Mouse (Mus musculus): ENCODE data around the gene Sec14l2.

Sec14l2 gene

DNA sequence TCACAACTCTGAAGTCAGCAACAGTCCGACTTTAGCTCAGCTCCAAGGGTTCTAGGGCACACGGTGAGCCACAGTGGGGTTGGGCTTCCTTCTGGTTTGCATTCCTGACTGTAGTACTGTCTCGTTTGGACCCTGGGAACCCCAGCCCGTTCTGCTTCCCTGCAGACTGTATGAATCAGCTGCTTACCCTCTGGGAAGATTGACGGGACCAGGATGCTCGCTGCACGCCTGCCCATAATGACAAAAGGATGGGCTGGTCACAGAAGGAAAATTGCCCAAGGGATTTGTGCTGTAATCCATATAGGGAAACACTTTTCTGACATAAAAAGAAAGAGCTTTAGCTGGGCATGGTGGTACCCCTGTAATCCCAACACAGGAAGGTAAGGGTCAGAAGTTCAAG, 24.4 kb downstream of the Sec14l2 start:
- no peak for DNase-seq (ENCODE audit: inconsistent ontology term)

DNA sequence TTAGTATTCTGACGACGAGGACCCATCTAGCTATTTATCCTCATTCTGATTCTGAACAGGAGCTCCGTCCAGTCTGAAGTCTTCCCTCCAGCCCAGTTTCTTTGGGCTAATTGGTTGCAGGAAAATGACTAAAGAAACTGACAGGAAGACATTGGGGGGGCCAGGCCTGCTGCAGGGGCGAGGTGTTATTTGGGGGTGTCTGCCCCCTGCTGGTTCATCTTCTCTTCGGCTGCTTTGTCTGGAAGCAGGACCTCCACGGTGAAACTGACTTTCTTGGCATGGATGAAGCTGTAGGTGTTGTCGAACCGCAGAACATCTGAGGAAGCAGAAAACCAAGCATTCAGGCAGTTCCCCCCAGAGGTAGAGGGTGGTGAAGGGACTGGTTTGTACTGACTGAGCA, 25.1 kb downstream of the Sec14l2 start:
- DNase-seq (ENCODE audit: inconsistent ontology term) = no peak

DNA sequence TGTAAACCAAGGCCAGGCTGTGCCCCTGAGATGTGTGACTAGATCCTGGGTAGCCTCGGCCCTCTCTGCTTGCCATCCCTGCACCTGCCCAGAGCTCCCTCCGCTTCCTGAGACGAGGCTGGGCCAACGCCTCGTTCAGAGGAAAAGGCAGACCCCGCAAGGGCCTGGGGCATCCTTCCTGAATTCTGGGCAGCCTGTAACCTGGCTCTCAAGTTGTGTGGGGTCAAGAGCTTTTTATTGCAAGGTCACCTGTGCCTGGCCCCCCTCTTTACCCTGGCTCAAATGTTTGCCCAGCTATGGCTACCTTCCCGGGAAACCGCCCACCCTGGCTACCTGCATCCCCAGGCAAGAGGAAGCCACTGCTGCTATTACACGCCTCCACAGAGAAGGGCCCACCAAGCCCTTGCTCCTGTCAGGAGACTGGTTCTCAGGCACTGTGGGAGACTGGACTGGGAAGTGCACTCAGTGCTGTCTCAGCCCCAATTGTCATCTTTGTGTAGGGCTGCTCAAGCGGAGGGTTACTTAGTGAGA, 26.1 kb downstream of the Sec14l2 start:
- DNase-seq (ENCODE audit: inconsistent ontology term) = no peak

DNA sequence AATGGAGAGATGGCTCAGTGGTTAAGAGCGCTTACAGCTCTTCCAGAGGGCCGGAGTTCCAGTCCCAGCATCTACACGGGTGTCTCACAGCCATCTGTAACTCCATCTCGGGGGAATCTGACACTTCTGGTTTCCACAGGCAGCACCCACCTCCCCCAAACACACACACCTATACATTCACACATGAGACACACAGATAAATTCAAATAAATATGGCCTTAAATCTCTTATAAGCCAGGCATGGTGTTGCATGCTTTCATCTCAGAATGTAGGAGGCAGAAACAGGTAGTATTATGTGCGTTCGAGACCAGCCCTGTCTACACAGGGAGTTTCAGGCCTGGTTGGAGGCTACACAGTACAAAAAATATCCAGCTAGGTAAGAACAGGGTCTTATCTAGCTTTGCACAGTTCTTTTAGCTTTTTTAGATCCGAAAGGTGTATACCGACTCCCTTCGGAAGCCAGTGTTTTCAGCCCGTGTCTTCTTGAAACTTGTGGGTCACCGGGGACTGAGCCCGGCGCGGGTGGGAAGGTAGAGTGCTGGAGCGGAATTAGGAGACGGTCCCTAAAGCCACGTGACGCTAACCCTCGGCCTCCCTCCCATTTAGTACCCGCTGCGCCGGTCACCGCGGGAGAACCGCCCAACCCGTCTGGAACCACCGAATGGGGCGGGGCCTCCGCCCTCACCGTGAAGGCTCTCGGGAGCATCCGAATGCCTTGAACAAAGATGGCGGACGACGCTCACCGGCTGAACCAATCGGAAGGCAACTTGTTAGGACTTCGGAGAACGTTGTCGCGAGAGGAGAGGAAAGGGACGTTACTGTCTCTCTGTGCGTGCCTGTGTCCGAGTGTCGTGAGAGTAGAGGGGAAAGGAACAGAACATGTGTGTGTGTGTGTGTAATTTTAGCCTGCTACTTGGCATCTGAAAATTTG, 26.9 kb downstream of the Sec14l2 start:
- peak; percentile 100 for DNase-seq (ENCODE audit: inconsistent ontology term)

DNA sequence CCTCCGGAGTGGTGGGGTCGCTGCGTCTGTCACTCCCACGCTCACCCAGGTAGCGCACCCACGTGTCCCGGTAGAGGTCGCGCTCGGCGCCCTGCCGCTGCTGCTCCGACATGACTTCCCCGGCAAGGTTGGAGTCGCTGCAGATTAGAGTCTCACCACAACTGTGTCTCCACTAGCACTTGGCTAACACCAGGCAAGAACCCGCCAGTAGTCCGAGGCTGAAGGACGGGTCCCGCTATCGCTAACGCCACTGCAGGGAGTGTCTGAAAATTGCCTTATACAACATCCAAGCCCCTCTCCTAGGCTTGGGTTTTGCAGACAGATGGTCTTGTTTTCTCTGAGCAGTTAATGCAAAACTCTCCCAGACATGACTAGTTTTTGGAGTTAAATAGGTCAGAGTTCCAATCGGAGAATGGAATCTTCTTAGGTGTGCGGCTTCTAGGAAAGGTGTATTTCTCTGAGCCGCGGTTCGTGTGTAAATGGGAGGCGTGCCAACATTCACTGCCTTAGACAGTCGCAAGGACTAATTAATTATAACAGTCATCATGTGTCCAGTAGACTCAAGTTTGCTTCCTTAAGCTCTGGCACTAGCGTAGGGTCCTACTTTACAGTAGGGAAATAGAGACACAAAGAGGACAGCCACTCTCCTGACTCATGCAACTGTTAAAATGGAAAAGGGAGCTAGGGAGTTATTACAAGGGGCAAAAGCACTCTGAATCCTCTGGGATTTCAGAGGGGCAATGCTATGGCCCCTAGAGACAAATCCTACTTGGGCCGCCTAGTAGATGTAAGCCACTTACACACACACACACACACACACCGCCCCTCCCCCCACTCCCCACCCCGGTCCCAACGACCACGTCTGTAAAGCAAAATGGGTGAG, 27.8 kb downstream of the Sec14l2 start, which contains the start of gene Mtfp1:
Gene Mtfp1 (minus strand): TSS at position 275 of the 883 bp plus-strand sequence.
- peak; percentile 55 for DNase-seq (ENCODE audit: inconsistent ontology term)

DNA sequence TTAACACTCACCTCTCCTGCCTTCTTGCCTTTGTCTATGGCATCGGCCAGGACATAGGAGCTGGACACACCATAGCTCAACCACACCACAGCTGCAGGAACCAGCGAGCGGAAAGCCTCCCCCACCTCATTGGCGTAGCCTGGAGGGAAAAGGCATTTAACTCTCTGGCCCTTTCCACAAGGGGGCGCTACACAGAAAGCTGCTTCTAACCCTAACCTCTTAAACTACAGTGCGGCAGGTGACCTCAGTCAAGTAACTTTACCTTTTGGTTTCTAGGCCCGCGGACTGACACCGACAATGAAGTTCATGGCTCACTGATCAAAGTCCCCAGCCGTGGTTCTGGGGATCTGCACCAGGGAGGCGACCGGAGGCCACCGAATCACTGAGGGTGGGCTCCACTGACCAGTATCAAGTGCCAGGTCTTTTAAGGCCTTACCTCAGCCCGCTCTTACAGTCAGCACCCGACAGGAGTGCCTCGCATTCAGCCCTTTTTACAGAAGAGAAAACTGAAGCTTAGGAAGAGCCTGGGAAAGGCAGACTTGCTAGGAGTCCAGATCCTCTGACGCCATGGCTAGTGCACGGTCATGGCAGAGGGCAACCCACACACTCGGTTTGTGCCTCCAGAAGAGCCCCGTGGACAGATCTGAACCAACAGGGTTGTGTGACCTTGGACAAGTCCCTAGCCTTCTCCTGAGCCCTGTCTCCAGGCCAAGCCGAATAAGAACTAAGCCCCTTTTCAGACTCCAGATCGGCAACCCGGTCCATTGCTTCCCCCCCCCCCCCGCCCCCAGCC, 28.6 kb downstream of the Sec14l2 start:
- DNase-seq (ENCODE audit: inconsistent ontology term) = peak; percentile 30

DNA sequence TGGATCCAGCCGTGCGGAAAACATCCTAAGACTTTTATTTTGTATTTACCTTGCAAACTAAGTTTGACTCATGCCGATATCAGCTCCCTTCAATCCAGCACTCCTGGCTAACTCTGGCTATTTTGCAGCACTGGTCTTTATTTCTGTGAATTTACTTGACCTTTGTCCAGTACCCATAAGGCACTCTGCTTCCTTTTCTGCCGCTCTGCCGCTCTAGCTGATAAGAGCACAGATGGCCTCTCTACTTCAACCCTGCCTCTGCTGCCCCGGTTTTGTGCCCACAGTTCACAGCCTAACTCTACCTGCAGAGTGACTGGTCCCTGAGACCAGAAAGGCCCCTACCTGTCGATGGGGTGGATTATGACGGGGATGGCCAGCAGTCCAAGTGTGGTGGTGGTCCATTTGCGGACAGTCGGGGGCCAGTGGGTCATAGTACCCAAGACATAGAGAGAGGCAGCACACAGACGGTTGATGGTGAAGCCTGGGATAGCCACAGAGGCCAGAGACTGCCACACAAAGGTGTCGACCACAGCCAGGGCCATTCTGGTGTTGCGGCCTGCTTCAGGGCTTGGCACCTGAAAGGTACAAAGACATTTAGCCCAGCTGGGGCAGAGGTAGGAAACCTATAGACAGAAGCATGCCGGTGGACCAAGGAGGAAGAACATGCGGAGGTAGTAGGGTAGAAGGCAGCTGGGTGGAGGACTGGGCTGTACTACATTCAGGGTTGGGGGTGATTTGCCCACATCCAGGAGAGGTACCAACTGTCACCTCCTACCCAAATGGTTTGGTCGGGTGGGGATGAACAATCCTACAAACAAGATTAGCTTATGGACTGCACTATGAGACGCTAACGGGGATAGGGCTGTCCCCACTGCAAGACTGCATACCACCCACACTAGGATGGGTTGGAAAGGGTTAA, 29.5 kb downstream of the Sec14l2 start:
- no peak for DNase-seq (ENCODE audit: inconsistent ontology term)

DNA sequence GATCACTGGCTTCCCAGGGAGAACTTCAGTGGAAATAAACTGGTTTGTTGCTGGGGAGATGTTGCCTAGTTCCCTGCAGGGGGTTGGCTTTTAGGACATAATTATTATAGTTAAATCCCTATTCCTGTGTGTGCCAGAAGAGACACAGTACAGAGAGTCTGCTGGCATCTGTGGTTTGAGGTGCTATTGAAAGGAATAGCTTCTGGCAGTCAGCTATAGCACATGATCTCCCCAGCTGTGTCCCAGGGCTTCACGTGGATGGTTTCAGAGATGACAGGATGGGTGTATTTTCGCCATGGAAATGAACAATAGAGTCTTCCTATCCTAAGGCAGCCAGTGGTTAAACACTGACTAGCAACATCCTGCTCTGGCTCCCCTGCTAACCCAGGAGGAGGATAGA, 35.9 kb downstream of the Sec14l2 start:
- no peak for DNase-seq (ENCODE audit: inconsistent ontology term)

DNA sequence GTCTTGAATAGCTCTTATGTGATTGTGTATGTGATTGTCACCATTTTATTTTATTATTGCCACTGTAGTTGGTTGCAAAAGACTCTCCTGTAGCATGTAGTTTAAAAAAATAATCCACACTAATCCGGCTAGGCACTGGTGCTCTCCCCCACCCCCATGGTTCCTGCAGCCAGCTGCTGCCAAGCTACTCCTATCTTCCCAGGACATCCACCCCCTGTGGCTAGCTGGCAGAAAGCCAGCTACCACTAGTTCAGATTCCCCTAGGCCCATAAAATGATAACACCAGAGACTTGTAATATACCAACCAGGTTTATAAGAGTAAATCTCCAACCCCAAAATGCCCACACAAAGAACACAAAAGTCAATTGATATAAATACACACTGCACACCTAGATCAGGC, 37.0 kb downstream of the Sec14l2 start:
- DNase-seq (ENCODE audit: inconsistent ontology term) = no peak

DNA sequence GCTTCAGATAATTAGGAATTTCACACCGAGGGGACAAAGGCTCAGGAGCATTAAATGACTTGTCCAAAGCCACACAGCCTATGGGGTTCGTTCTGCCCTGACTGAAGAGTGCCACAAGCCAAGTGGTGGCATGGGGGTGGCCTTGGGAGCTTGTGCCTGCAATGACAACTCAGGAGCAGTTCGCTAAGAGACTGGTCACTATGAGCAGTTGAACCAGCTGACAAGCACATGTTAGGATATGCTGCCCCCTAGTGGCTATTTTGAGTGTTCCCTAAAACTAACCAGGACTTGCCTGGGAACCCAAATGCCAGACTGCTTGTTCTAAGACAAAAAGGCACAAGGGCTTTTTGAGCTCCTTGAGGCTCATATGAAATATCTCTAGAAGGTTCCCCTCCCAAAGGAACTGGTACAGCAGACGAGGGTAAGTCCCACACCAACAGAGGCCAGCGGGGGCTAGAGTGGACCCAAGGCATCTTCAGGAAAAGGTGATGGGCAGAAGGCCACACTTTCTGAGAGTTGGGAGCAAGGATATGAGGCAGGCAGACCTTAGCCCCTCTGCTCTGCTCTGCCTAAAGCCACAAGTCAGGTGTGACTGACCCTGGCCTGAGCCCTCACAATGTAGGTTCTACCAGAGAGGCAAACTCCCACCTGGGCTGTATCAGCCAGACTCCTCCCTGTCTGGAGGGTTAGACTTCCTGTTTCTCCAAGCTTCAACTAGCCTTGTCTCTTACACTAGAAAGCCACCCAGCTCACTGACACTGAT, 39.7 kb downstream of the Sec14l2 start:
- DNase-seq (ENCODE audit: inconsistent ontology term) = peak; percentile 49

DNA sequence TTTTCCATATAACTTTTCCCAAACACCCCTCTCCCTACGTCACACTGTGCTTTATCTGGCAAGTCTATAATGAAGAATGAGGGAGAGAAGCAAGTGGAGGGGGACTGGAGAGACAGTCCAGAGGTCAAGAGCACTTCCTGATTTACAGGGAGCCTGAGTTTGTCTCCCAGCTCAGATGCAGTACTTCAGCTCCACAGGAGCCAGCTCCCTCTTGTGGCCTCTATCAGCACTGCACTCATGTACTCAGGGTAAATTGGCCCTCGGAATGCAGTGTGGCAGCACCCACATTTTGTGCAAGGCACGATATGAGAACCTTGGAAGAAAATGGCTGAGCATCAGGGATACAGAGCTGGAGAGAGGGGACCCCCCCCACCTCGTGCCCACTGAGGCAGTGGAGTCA, 43.0 kb downstream of the Sec14l2 start:
- no peak for DNase-seq (ENCODE audit: inconsistent ontology term)

DNA sequence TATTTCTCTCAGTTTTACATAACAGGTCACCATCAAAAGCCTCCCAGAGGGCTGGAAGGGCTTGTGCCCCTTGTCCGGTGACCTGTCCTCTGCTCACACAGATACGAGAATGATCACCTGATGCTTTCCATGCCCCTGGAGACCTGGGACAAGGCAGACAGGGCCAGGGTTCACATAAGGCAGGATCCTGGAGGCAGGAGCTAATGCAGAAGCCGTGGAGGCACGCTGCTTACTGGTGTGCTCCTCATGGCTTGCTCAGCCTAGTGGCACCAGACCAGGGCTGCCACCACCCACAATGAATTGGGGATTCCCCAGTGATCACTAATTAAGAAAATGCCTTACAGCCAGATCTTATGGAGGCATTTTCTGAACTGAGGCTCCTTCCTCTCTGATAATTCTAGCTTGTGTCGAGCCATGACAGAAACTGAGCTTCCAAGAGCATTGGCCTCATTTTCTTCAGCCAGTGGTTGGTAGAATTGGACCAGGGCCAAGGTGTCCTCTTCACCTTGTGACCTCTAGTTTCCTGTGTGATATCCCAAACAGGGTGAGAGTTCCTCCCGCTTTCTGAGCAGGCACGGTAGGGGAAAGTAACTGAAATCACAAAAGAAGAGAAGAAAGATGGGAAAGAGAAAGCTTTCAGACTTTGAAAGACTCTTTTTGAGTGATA, 44.8 kb downstream of the Sec14l2 start:
- no peak for DNase-seq (ENCODE audit: inconsistent ontology term)

DNA sequence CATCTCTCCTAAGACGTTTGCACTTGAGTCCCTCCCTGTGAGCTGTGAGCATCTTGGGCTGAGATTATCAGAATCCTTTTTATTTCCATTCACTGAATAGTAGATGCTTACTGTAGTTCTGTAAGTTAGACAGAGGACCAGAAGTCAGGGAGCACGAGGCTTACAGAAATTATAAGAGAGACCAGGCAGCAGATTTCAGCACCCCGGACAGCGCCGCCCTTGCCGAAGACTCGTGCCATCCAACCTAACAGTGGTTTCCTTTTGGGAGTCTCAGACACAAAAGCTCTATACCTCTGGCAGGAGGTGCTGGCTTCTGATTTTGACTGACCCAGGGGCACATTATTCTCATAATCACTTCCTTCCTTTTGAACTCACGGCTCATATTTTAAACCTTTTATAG, 46.6 kb downstream of the Sec14l2 start:
- peak; percentile 49 for DNase-seq (ENCODE audit: inconsistent ontology term)

DNA sequence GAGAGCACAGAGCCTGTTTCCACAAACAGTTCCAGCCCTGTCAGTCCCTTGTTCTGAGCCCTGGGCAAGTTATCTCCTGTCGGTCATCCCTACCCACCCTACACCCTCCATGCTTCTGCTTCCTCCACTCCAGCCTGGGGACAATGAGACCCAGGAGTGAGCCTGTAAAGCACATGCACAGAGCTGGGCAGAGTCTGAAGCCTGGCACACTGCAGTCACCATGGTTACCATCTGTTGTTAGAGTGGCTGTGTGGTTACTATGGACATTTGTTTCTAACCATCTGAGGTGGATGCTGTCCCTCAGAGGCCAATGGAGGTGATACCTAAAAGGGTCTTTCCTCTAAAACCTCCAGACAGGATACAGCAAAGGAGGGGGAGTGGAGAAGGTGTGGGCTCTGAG, 53.6 kb downstream of the Sec14l2 start:
- DNase-seq (ENCODE audit: inconsistent ontology term) = no peak

DNA sequence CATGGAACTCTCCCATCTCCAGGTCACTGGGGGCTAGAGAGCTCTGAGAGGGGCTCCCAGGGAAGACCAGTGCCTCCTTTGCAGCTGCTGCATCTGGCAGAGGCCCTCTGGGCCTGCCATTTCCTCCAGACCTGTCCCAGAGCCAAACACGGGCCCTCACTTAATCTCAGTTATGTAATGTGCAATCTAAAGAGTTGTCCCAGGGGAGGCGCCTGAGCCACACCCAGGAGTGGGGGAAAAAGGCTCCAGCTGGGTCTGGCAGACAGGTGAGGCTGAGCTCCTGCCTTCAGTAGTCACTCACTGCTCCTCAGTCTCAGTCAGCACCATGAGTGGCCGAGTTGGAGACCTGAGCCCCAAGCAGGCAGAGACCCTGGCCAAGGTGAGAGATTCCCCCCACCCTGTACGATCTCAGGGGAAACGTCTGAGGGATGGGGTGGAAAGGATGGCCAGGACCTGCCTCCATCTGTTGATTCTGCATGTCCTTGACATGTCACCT, 58.5 kb downstream of the Sec14l2 start, which contains the start of gene Sec14l3:
Gene Sec14l3 (plus strand): TSS at position 215 of the 496 bp plus-strand sequence.
- no peak for DNase-seq (ENCODE audit: inconsistent ontology term)

DNA sequence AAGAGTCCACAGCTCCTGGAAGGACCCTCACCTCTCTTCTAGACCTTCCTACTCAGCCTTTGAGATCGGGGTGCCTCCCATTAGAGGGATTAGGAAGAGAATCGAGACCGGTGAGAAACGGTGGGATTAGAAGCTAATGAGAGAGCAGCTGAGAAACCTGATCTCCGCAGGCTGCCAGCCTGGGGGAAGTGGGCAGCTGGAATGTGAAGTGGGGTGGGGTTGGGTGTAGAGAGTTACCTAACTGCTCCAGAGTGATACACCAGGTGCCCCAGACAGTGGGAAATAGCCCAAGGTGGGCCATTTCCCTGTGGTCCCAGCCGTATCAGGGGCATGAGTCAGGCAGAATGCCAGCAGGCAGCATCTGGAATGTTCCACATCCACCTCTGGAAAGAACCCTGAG, 60.2 kb downstream of the Sec14l2 start:
- DNase-seq (ENCODE audit: inconsistent ontology term) = no peak

DNA sequence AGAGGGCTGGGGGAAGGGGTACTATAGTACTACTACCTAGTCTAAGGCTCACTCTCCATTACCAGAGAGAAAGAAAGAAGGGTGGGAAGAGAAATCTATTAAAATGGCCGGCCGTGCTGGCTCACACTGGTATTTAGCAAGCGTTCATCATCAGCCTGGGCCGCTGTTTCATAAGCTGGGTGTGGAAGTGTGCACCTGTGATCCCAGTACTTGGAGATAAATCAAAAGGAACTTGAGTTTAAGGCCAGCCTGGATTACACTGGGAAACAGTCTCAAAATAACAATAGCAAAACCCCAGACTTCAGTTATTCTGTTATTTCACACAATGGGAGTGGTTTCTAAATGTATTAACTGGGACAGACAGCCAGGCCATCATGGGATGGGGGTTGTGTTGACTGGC, 60.7 kb downstream of the Sec14l2 start:
- DNase-seq (ENCODE audit: inconsistent ontology term) = no peak

DNA sequence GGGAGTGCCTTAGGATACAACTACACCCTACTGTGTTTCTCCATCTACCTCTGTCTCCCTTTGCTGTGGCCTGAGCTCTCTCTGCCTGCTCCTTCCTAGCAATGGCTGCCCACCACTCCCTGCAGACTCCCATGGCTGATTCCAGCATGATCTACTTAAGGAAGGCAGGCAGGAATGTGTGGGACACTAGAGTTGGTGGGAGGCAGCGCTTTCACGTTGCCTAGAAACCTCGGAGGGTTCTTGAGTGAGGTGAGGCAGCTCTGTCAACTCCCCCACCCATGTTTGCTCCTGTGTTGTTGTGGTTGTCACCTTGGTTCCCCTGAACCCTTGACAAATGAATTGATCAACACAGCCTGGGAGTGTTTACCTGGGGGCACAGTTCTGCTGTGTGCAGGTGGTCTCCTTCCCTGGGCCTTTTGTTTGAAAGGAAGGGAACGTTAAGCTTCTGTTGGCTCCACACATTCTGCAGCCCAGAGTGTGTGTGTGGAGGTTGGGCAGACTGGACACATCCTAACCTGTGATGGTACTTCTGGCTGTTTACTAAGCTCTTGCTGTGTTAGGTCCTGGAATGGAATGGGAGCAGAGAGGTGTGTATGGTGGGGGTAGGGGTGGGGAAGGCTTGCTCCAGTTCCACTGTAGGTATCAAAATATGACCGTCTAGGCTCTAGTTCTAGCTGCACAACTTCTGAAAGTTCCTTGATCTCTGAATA, 62.2 kb downstream of the Sec14l2 start:
- DNase-seq (ENCODE audit: inconsistent ontology term) = no peak

All from Muller cell, postnatal 12 days (primary cell).